Mouse (Mus musculus) kidney, adult 2 months (tissue): Measurements from ENCODE around the gene Ankrd54.

Source experiments
- CTCF ChIP-seq: fragments of 200-500 bp; conservative IDR thresholded peaks from 2 replicates; pipeline ENCODE4 v1.5.1; 2011; ENCODE audit warnings: low read depth, mild to moderate bottlenecking, control low read depth, low read length, moderate library complexity, mixed read lengths; ENCODE audit not compliant: insufficient read depth, insufficient read length
- POLR2A ChIP-seq: fragments of 200-500 bp; IDR thresholded peaks from one replicate; pipeline ENCODE4 v1.6.1; 2011; ENCODE audit warnings: low read depth, low read length, control low read depth

GRCm38 (mm10) chr15:79060887-79061565, 1.7 kb downstream of the Ankrd54 start:
- TF ChIP-seq POLR2A: no peak
- TF ChIP-seq CTCF: no peak
